Mouse (Mus musculus) hindbrain, embryonic 16.5 days (tissue): ENCODE data around the gene Cela2a. TPM values are rescaled to one million over a fixed set of nuclear protein-coding genes. Genes with fewer than 3 reads are reported as not detected.
A peak's percentile ranks its signal among the peaks of the same experiment; 100 is the strongest.

ENCODE experiments used
- ATAC-seq: fragments of 200-750 bp; cut with Nextera tagmentation; 2 replicates; pipeline ENCODE4 v1.8.0; 2017; ENCODE audit warnings: moderate TSS enrichment, moderate library complexity
- H3K27ac ChIP-seq: fragments of 300-500 bp; sonication (generic); 2 replicates; pipeline ENCODE4 v1.5.1; 2014; ENCODE audit warnings: low read depth, mild to moderate bottlenecking, control low read depth, low read length, moderate library complexity
- H3K27me3 ChIP-seq: fragments of 300-500 bp; sonication (generic); replicated peaks from 2 replicates; pipeline ENCODE4 v1.6.1; 2014; ENCODE audit warnings: low read length; ENCODE audit not compliant: control insufficient read depth, insufficient read depth
- H3K36me3 ChIP-seq: fragments of 300-500 bp; sonication (generic); 2 replicates; pipeline ENCODE4 v1.6.1; 2014; ENCODE audit warnings: mild to moderate bottlenecking, low read length, moderate library complexity, mixed read lengths; ENCODE audit not compliant: control insufficient read depth, insufficient read depth
- H3K4me1 ChIP-seq: fragments of 300-500 bp; sonication (generic); 2 replicates; pipeline ENCODE4 v1.6.1; 2014; ENCODE audit warnings: low read depth, low read length; ENCODE audit not compliant: control insufficient read depth, insufficient read depth
- H3K4me2 ChIP-seq: fragments of 300-500 bp; sonication (generic); 2 replicates; pipeline ENCODE4 v1.6.1; 2014; ENCODE audit warnings: mild to moderate bottlenecking, low read length, control low read depth, moderate library complexity
- H3K4me3 ChIP-seq: fragments of 300-500 bp; sonication (generic); 2 replicates; pipeline ENCODE4 v1.5.1; 2014; ENCODE audit warnings: mild to moderate bottlenecking, low read length, control low read depth, moderate library complexity
- H3K9ac ChIP-seq: fragments of 300-500 bp; sonication (generic); 2 replicates; pipeline ENCODE4 v1.6.1; 2014; ENCODE audit warnings: low read depth, mild to moderate bottlenecking, control low read depth, low read length, moderate library complexity
- H3K9me3 ChIP-seq: fragments of 300-500 bp; sonication (generic); 2 replicates; pipeline ENCODE4 v1.6.1; 2014; ENCODE audit warnings: mild to moderate bottlenecking, low read length, moderate library complexity; ENCODE audit not compliant: control insufficient read depth
- WGBS: fragments of 180-500 bp; shearing (Covaris S2); extraction: QIAGEN DNeasy Blood & Tissue Kit; methylation state at CpG from one replicate; pipeline ENCODE4 v1.1.7; 2014; 5-methylcytosine and 5-hydroxymethylcytosine counted together
- polyA plus RNA-seq: library from polyadenylated mRNA; unstranded; fragments of >200 nt; fragmentation: Nextera tagmentation; extraction: Ambion mirVana; gene quantifications from 2 replicates; pipeline ENCODE4 v1.2.1, GENCODE M21; 2015

Cela2a gene
- polyA plus RNA-seq, 1 experiment from 2014 or later, result not detected

DNA sequence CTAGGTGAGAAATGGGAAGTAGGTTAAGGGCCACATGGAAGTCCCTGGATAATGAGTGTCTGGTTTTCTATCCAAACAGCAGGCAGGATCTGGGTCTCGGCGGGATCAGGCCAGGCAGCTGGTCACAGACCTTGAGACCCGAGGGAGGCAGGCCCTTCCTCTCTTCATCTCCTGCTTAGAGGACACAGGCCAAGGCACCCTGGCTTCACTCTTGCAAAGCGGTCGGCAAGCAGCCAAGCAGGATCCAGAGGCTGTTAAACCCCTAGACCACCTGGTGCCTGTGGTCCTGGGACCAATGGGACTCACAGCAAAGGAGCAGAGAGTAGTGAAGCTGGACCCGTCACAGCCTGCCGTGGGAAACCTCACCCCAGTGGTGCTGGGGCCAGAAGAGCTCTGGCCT is 29.6 kb downstream of the Cela2a start:
- Histone ChIP-seq H3K4me2 (no peak overlapping the region), H3K4me3 (no peak overlapping the region), H3K27me3 (no peaks in the 10 kb centered on the region), H3K36me3 (peaks cover 6% of the 10 kb centered on the region; the same call in 1 of the 2 replicates), H3K4me1 (peaks cover 6% of the 10 kb centered on the region), H3K9ac (no peak overlapping the region), H3K27ac (no peak overlapping the region), H3K9me3 (no peaks in the 10 kb centered on the region)
- ATAC-seq, result no peak
- 84% methylated on average over 7 of the region's 7 CpGs for WGBS

DNA sequence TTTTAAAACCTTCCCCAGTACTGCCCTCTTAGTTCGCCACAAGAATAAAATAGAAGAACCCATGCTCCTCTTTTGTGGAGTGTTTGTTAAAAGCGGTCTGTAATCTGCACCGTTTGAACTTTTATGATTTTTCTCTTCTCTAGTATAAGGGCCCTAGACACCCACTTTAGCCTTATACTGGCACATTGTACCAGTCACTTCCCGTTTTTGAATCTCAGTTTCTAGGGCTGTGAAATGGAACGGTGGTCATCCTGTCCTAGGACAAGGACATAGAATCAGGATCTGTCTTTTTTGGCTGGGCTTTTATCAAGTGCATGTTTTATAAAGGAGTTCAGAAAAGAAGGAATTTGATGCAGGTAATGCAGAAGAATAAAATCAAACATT is 31.8 kb downstream of the Cela2a start:
- Histone ChIP-seq H3K9ac (peak overlapping the region; percentile 82), H3K4me2 (peak overlapping the region; percentile 67), H3K4me1 (peaks cover 11% of the 10 kb centered on the region), H3K4me3 (peak overlapping the region; percentile 77), H3K9me3 (no peaks in the 10 kb centered on the region), H3K36me3 (peaks cover 6% of the 10 kb centered on the region; the same call in 1 of the 2 replicates), H3K27me3 (no peaks in the 10 kb centered on the region), H3K27ac (peak overlapping the region; percentile 96)
- 11% methylated on average over 5 of the region's 5 CpGs for WGBS
- no peak for ATAC-seq

GRCm38 (mm10) chr4:141793282-141794151 is 32.4 kb downstream of the Cela2a start, which contains the start of gene Casp9:
Gene Casp9, plus strand, starts transcription at chr4:141793612.
- Histone ChIP-seq H3K4me3 (peak within 1 kb of the TSS; percentile 77), H3K9ac (peak within 1 kb of the TSS; percentile 82), H3K4me2 (peak within 1 kb of the TSS; percentile 67), H3K27ac (peak within 1 kb of the TSS; percentile 96), H3K4me1 (peaks cover 11% of the 10 kb centered on the region), H3K36me3 (peaks cover 6% of the 10 kb centered on the region; the same call in 1 of the 2 replicates), H3K9me3 (no peaks in the 10 kb centered on the region), H3K27me3 (no peaks in the 10 kb centered on the region)
- peak; percentile 70 for ATAC-seq
- under 1% methylated on average over 67 of the region's 80 CpGs for WGBS

- no peak for ATAC-seq
- peaks cover 11% of the 10 kb centered on the region for H3K4me1 ChIP-seq
- no peaks in the 10 kb centered on the region for H3K9me3 ChIP-seq
- H3K36me3 ChIP-seq, result peaks cover 5% of the 10 kb centered on the region; the same call in 1 of the 2 replicates
- H3K27me3 ChIP-seq, result no peaks in the 10 kb centered on the region
- H3K9ac ChIP-seq, result peak overlapping the region; percentile 82
- peak overlapping the region; percentile 67 for H3K4me2 ChIP-seq
- peak overlapping the region; percentile 96 for H3K27ac ChIP-seq
- peak overlapping the region; percentile 77 for H3K4me3 ChIP-seq
- 10% methylated on average over 10 of the region's 10 CpGs for WGBS
Measured at GRCm38 (mm10) chr4:141792554-141793281, 33.2 kb downstream of the Cela2a start.

DNA sequence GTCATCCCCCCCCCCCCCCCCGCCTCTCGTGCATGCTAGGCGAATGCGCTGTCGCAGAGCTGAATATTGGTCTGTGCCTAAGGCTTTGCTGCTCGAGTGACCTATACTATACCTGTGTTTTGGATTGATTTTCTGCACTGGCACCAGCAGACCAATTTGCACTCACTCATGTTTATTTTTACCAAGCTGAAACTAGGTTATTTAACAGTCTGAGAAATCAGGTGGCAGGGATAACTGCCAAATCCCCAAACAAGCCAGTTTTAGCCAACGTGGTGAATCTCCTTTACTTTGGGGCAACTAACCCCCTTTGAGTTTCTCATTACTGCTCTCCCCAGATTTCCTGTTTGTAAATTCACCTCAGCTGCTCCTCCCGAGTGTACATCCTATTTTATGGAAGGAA is 34.0 kb downstream of the Cela2a start:
- Histone ChIP-seq H3K9ac (no peak overlapping the region), H3K27ac (no peak overlapping the region)
- WGBS, result 85% methylated on average over 8 of the region's 8 CpGs

GRCm38 (mm10) chr4:141791486-141791885 is 34.5 kb downstream of the Cela2a start:
- no peak overlapping the region for H3K4me2 ChIP-seq
- H3K9me3 ChIP-seq, result no peaks in the 10 kb centered on the region
- H3K4me3 ChIP-seq, result no peak overlapping the region
- H3K9ac ChIP-seq, result no peak overlapping the region
- WGBS, result 90% methylated on average over 7 of the region's 7 CpGs
- ATAC-seq, result no peak
- H3K27me3 ChIP-seq, result no peaks in the 10 kb centered on the region
- H3K4me1 ChIP-seq, result peaks cover 11% of the 10 kb centered on the region
- H3K36me3 ChIP-seq, result no peaks in the 10 kb centered on the region
- no peak overlapping the region for H3K27ac ChIP-seq

More for the DNA sequence above, 34.0 kb downstream of the Cela2a start:
- no peak for ATAC-seq
- Histone ChIP-seq H3K9me3 (no peaks in the 10 kb centered on the region), H3K27me3 (no peaks in the 10 kb centered on the region), H3K4me2 (no peak overlapping the region), H3K36me3 (no peaks in the 10 kb centered on the region), H3K4me1 (peaks cover 11% of the 10 kb centered on the region), H3K4me3 (no peak overlapping the region)

DNA sequence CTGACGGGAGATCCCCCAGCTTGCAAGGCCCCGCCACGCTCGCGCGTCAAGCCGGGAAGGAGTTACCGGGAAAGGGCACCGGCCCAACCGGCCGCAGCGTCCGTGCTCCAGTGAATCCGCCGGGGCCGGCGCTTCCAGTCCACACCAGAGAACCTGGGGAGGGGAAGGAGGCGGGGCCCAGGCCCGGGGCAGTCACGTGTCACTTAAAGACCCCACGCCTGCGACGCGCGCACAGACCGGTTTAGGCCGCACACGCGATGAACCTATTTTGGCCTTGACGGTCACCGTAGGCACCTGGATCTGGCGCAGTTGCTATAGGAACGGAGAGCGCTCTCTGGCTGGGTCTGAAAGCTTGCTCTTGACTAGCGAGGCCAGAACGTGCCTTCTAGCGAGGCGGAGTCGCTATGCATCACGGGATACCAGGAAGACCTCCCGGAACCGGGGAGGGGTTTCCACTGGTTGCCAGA is 35.4 kb downstream of the Cela2a start, which contains the start of gene Dnajc16:
Dnajc16 (minus strand) TSS at position 408 of the 467 bp plus-strand sequence.
- Histone ChIP-seq H3K4me1 (peaks cover 11% of the 10 kb centered on the region), H3K27me3 (no peaks in the 10 kb centered on the region), H3K9ac (peak within 1 kb of the TSS; percentile 92), H3K4me2 (peak within 1 kb of the TSS; percentile 92), H3K36me3 (no peaks in the 10 kb centered on the region), H3K9me3 (no peaks in the 10 kb centered on the region), H3K4me3 (peak within 1 kb of the TSS; percentile 89), H3K27ac (peak within 1 kb of the TSS; percentile 84)
- WGBS, result under 1% methylated on average over 26 of the region's 42 CpGs
- ATAC-seq, result peak; percentile 92

GRCm38 (mm10) chr4:141789564-141790218 is 36.3 kb downstream of the Cela2a start:
- WGBS, result 61% methylated on average over 3 of the region's 3 CpGs
- peak overlapping the region; percentile 92 for H3K9ac ChIP-seq
- no peaks in the 10 kb centered on the region for H3K27me3 ChIP-seq
- peak overlapping the region; percentile 89 for H3K4me3 ChIP-seq
- peaks cover 5% of the 10 kb centered on the region for H3K4me1 ChIP-seq
- no peak for ATAC-seq
- peak overlapping the region; percentile 92 for H3K4me2 ChIP-seq
- peak overlapping the region; percentile 84 for H3K27ac ChIP-seq
- H3K36me3 ChIP-seq, result peaks cover 2% of the 10 kb centered on the region
- H3K9me3 ChIP-seq, result no peaks in the 10 kb centered on the region
